Mouse (Mus musculus) brain, embryonic 14.5 days (tissue): ENCODE measurements at regions not wholly inside any gene's neighbourhood (a gene's known extent, or its start where the extent isn't known, plus 50 kb on each side); places are given as distances from the start of the nearest gene placed in this dataset.

Source experiments
- DNase-seq: peaks from one replicate; pipeline ENCODE4 v3.0.0-alpha.2; 2011; ENCODE audit warnings: low read depth
- CTCF ChIP-seq: fragments of 200-500 bp; IDR thresholded peaks from 2 replicates; pipeline ENCODE4 v1.5.1; 2012; ENCODE audit warnings: inconsistent platforms, mild to moderate bottlenecking, moderate library complexity, borderline replicate concordance; ENCODE audit not compliant: insufficient read depth, insufficient read length; ENCODE audit errors: extremely low read depth
- POLR2A ChIP-seq: fragments of 200-500 bp; IDR thresholded peaks from 2 replicates; pipeline ENCODE4 v1.6.1; 2012; ENCODE audit warnings: mild to moderate bottlenecking, inconsistent platforms, borderline replicate concordance; ENCODE audit not compliant: poor library complexity, insufficient read depth, insufficient read length, severe bottlenecking; ENCODE audit errors: extremely low read depth

DNA sequence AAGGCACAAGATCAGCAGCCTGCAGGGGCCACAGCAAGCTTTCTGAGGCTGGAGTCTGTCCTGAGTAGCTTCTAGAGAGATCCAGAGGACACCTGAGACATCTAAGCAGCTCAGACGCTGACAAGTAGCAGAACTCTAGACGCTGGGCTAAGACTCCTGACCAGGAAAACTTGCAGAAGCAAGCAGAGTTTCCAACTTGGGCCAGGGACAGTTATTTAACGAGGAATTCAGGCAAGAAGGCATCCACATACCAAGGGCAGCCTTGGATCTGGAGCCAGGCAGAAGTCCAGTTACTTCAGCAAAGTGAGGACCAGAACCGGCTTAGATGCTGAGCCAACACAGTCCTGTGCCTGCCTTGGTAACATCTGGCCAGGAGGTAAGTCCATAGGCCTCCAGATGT is 117.8 kb downstream of the Utp6 start:
- no peak for DNase-seq
- TF ChIP-seq POLR2A (no peak), CTCF (no peak)

GRCm38 (mm10) chr11:79843021-79843420 is 119.2 kb downstream of the Utp6 start:
- TF ChIP-seq POLR2A (no peak), CTCF (no peak)
- DNase-seq = no peak

- TF ChIP-seq POLR2A (no peak), CTCF (no peak)
- no peak for DNase-seq
Measured at GRCm38 (mm10) chr11:79839973-79840372, 122.2 kb downstream of the Utp6 start.

GRCm38 (mm10) chr11:79838051-79838450 is 124.1 kb downstream of the Utp6 start:
- no peak for DNase-seq
- TF ChIP-seq CTCF = no peak
- no peak for TF ChIP-seq POLR2A

GRCm38 (mm10) chr11:79837076-79837990 is 124.9 kb downstream of the Utp6 start:
- TF ChIP-seq CTCF (no peak), POLR2A (no peak)
- DNase-seq = no peak

DNA sequence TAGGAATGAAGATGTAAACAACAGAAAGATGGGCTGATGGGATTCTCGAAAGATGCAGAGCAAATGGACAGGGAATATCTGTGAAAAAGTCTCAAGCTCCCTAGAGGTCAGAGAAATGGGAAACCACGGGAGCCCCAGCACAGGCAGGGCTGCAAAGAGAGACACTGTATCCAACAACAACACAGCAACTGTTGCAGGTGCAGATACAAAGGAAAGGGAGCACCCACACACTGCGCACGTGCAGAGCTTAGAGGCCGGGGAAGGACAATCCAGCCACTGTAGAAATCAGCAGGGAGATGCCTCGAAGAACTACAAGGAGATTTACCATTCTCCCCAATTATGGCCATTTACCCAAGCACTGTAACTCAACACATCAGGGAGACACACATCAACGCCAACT is 126.3 kb downstream of the Utp6 start:
- DNase-seq = no peak

DNA sequence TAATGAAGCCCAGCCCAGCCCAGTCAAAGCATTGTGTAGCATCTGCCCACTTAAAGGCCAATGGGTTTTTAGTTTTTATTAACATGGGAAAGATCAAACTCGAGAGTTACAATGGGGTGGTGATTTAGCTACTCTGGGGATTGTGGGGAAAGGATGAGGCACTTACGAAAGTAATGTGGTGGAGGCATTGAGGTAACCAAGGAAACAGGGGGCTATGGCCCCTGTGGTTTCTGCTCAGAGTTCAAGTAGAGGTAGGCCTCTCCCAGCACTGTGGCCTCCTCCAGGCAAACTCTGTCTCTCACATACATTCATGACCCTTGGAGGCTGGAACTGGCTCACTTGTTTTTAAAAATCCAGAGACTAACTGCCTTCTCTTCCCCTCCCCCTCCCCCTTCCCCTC is 128.4 kb downstream of the Utp6 start:
- TF ChIP-seq POLR2A = no peak
- TF ChIP-seq CTCF = no peak
- no peak for DNase-seq

More for the DNA sequence above, 126.3 kb downstream of the Utp6 start:
- TF ChIP-seq POLR2A = no peak
- no peak for TF ChIP-seq CTCF

DNA sequence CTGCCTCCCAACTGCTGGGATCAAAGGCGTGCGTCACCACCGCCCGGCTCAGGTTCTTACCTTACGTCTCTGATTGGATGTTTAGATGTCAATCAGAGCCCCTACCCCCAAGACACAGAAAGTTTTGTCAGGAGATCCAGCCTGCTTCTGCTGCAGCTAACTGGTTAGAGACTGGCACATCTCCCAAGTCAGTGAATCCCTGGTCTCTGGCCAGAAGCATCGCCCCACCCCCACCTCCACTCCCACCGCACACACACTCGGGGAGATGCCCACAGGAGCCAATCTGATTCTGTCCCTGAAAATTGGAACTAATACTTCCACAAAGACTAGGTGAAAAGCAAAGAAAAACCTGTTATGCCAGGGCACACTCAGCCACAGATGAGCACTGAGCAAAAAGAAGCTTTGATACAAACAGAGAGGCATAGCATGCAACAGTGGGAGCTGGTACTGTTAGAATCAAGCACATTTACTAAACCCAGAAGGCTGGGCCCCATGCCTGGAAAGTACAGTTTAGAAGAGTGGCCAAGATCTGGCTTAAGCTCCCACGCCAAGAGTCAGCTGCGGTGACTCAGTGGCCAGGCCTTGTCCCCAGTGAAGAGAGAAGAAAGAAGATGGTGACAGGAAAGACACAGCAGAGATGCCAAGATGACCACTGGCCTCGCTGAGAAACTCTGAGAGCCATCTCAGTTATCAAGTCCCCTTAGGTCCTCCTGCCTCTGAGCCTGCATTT is 130.4 kb downstream of the Utp6 start:
- no peak for TF ChIP-seq CTCF
- no peak for TF ChIP-seq POLR2A
- no peak for DNase-seq

DNA sequence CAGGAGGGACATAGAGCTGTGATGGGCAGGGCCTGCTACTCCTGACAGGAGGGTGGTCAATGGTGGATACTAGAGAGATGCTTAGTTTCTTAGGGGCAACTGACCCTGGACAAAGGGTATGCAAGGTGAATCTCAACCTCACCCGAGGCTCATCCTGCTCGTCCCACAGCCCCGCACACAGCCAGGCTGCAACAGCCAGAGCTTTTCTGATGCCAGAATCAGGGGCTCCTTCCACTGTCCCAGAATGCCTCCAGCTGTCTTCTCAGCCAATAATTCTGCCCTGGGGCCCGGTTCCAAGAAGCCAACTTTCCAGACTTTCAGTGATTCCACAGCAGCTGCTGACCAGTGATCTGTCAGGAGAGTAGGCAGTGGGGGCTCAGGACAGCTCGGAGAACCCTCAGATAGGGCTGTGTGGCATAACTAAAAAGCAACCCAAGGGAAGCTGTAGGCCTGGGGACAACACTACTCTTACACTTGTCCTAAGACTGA is 131.6 kb downstream of the Utp6 start:
- DNase-seq = no peak

DNA sequence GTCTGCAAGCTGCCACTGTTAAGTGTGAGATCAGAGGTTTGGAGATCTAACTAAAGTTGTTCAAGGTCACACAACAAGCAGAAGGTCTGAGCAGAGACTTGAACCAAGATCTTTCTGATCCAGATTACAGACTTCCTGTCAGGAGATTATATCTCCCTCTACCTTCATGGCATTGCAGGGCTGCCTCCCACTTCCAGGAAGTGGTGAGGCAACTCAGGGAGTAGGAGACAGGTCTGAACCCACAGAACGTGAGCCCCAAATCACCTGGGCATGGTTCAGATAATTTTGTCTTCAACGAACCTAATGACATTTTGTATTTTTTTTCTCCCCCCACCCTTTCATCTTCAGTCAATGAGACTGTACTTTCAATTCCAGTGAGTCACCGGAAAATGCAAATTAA is 135.2 kb downstream of the Utp6 start:
- no peak for DNase-seq
- no peak for TF ChIP-seq POLR2A
- no peak for TF ChIP-seq CTCF

More for the DNA sequence above, 131.6 kb downstream of the Utp6 start:
- no peak for TF ChIP-seq POLR2A
- no peak for TF ChIP-seq CTCF

GRCm38 (mm10) chr11:79825881-79826280 is 136.3 kb downstream of the Utp6 start:
- DNase-seq = no peak
- no peak for TF ChIP-seq POLR2A
- TF ChIP-seq CTCF = no peak

- no peak for DNase-seq
- no peak for TF ChIP-seq CTCF
- no peak for TF ChIP-seq POLR2A
Measured at GRCm38 (mm10) chr11:79823631-79824310, 138.4 kb downstream of the Utp6 start.
